Mouse (Mus musculus) hindbrain, embryonic 12.5 days (tissue): ENCODE measurements around the gene Vasn. TPM values are rescaled to one million over a fixed set of nuclear protein-coding genes. Genes with fewer than 3 reads are reported as not detected.

Experiments used
- ATAC-seq: fragments of 200-750 bp; cut with Nextera tagmentation; 2 replicates; pipeline ENCODE4 v1.8.0; 2017; ENCODE audit warnings: moderate TSS enrichment; ENCODE audit not compliant: low FRiP score
- H3K27ac ChIP-seq: fragments of 300-500 bp; sonication (generic); 2 replicates; pipeline ENCODE4 v1.5.1; 2016; ENCODE audit warnings: mild to moderate bottlenecking
- H3K27me3 ChIP-seq: fragments of 300-500 bp; sonication (generic); 2 replicates; pipeline ENCODE4 v1.6.1; 2016; ENCODE audit warnings: mild to moderate bottlenecking
- H3K36me3 ChIP-seq: fragments of 300-500 bp; sonication (generic); 2 replicates; pipeline ENCODE4 v1.6.1; 2016; ENCODE audit warnings: mild to moderate bottlenecking
- H3K4me1 ChIP-seq: fragments of 300-500 bp; sonication (generic); 2 replicates; pipeline ENCODE4 v1.6.1; 2016
- H3K4me2 ChIP-seq: fragments of 300-500 bp; sonication (generic); replicated peaks from 2 replicates; pipeline ENCODE4 v1.6.1; 2016; ENCODE audit warnings: mild to moderate bottlenecking
- H3K4me3 ChIP-seq: fragments of 300-500 bp; sonication (generic); 2 replicates; pipeline ENCODE4 v1.5.1; 2016; ENCODE audit warnings: mild to moderate bottlenecking
- H3K9ac ChIP-seq: fragments of 300-500 bp; sonication (generic); 2 replicates; pipeline ENCODE4 v1.6.1; 2016; ENCODE audit warnings: mild to moderate bottlenecking, moderate library complexity
- H3K9me3 ChIP-seq: fragments of 300-500 bp; sonication (generic); replicated peaks from 2 replicates; pipeline ENCODE4 v1.6.1; 2016; ENCODE audit warnings: mild to moderate bottlenecking
- WGBS: fragments of 180-500 bp; shearing (Covaris S2); methylation state at CpG from one replicate; pipeline ENCODE4 v1.1.7; 2016; 5-methylcytosine and 5-hydroxymethylcytosine counted together
- polyA plus RNA-seq: library from polyadenylated mRNA; unstranded; fragments of >200 nt; fragmentation: Nextera tagmentation; extraction: Ambion mirVana; gene quantifications from 2 replicates; pipeline ENCODE4 v1.2.1, GENCODE M21; 2016

The Vasn gene
- 16.3 and 18.0 TPM in 2 replicates for polyA plus RNA-seq

- H3K4me1 ChIP-seq, result peaks cover 46% of the 10 kb centered on the region
Observed at GRCm38 (mm10) chr16:4639831-4640237, at the start of gene Vasn, which contains the start of gene Dnaja3. Gene Vasn, plus strand, starts transcription at chr16:4639941. Gene Dnaja3, plus strand, starts transcription at chr16:4639989.

GRCm38 (mm10) chr16:4590236-4590635 is 49.5 kb upstream of the Vasn start:
- no peaks in the 10 kb centered on the region for H3K9me3 ChIP-seq
- H3K4me1 ChIP-seq, result peaks cover 30% of the 10 kb centered on the region
- no peak overlapping the region for H3K4me2 ChIP-seq
- no peak overlapping the region for H3K9ac ChIP-seq
- H3K36me3 ChIP-seq, result peaks cover 6% of the 10 kb centered on the region
- no peak overlapping the region for H3K4me3 ChIP-seq
- H3K27ac ChIP-seq, result no peak overlapping the region
- 95% methylated on average over 9 of the region's 9 CpGs for WGBS
- H3K27me3 ChIP-seq, result no peaks in the 10 kb centered on the region
- ATAC-seq, result no peak

More at GRCm38 (mm10) chr16:4639831-4640237, at the start of gene Vasn, which contains the start of gene Dnaja3:
- Histone ChIP-seq H3K27me3 (no peaks in the 10 kb centered on the region), H3K27ac (peak within 1 kb of the TSS; percentile 77), H3K36me3 (no peaks in the 10 kb centered on the region), H3K9me3 (no peaks in the 10 kb centered on the region), H3K4me2 (peak within 1 kb of the TSS; percentile 89), H3K9ac (peak within 1 kb of the TSS; percentile 78), H3K4me3 (peak within 1 kb of the TSS; percentile 62)
- under 1% methylated on average over 22 of the region's 22 CpGs for WGBS
- ATAC-seq, result peak; percentile 93

- H3K4me3 ChIP-seq, result peak overlapping the region; percentile 68
- H3K36me3 ChIP-seq, result peaks cover 6% of the 10 kb centered on the region
- ATAC-seq, result no peak
- peaks cover 47% of the 10 kb centered on the region for H3K4me1 ChIP-seq
- H3K9ac ChIP-seq, result peak overlapping the region; percentile 92
- WGBS, result 13% methylated on average over 32 of the region's 32 CpGs
- peak overlapping the region; percentile 99 for H3K4me2 ChIP-seq
- H3K27me3 ChIP-seq, result no peaks in the 10 kb centered on the region
- H3K9me3 ChIP-seq, result no peaks in the 10 kb centered on the region
- H3K27ac ChIP-seq, result peak overlapping the region; percentile 94
Observed at GRCm38 (mm10) chr16:4592909-4593875, 46.5 kb upstream of the Vasn start.

- peaks cover 57% of the 10 kb centered on the region for H3K4me1 ChIP-seq
- peak within 1 kb of the TSS; percentile 92 for H3K9ac ChIP-seq
- no peaks in the 10 kb centered on the region for H3K27me3 ChIP-seq
- peak within 1 kb of the TSS; percentile 99 for H3K4me2 ChIP-seq
- WGBS, result under 1% methylated on average over 19 of the region's 74 CpGs
- peak within 1 kb of the TSS; percentile 94 for H3K27ac ChIP-seq
- H3K9me3 ChIP-seq, result no peaks in the 10 kb centered on the region
- peaks cover 6% of the 10 kb centered on the region for H3K36me3 ChIP-seq
- ATAC-seq, result peak; percentile 87
- H3K4me3 ChIP-seq, result peak within 1 kb of the TSS; percentile 68
Observed at GRCm38 (mm10) chr16:4593971-4594813, 45.5 kb upstream of the Vasn start, which contains the start of gene Glis2. Gene Glis2, plus strand, starts transcription at chr16:4594713.

- H3K27me3 ChIP-seq, result no peaks in the 10 kb centered on the region
- H3K4me1 ChIP-seq, result peaks cover 65% of the 10 kb centered on the region
- peak overlapping the region; percentile 68 for H3K4me3 ChIP-seq
- H3K9me3 ChIP-seq, result no peaks in the 10 kb centered on the region
- peak overlapping the region; percentile 92 for H3K9ac ChIP-seq
- H3K36me3 ChIP-seq, result peaks cover 6% of the 10 kb centered on the region
- under 1% methylated on average over 34 of the region's 52 CpGs for WGBS
- peak overlapping the region; percentile 94 for H3K27ac ChIP-seq
- peak; percentile 38 for ATAC-seq
- H3K4me2 ChIP-seq, result peak overlapping the region; percentile 99
Observed at GRCm38 (mm10) chr16:4594814-4595526, 44.8 kb upstream of the Vasn start.

GRCm38 (mm10) chr16:4595527-4595963 is 44.2 kb upstream of the Vasn start:
- peaks cover 70% of the 10 kb centered on the region for H3K4me1 ChIP-seq
- H3K4me2 ChIP-seq, result peak overlapping the region; percentile 99
- 0% methylated on average over 5 of the region's 5 CpGs for WGBS

GRCm38 (mm10) chr16:4596141-4596728 is 43.5 kb upstream of the Vasn start:
- ATAC-seq, result 0 out of 2 replicates have a peak, but pooled peaks have one; percentile 9
- Histone ChIP-seq H3K27me3 (no peaks in the 10 kb centered on the region), H3K4me1 (peaks cover 77% of the 10 kb centered on the region), H3K36me3 (no peaks in the 10 kb centered on the region), H3K4me3 (peak overlapping the region; percentile 68), H3K4me2 (peak overlapping the region; percentile 99), H3K9me3 (no peaks in the 10 kb centered on the region), H3K9ac (peak overlapping the region; percentile 92), H3K27ac (peak overlapping the region; percentile 94)
- WGBS, result 5% methylated on average over 2 of the region's 3 CpGs

More at GRCm38 (mm10) chr16:4595527-4595963, 44.2 kb upstream of the Vasn start:
- Histone ChIP-seq H3K9ac (peak overlapping the region; percentile 92), H3K9me3 (no peaks in the 10 kb centered on the region), H3K27ac (peak overlapping the region; percentile 94), H3K36me3 (peaks cover 4% of the 10 kb centered on the region), H3K27me3 (no peaks in the 10 kb centered on the region), H3K4me3 (peak overlapping the region; percentile 68)
- ATAC-seq, result peak; percentile 17

- WGBS, result 28% methylated on average over 2 of the region's 2 CpGs
- peaks cover 83% of the 10 kb centered on the region for H3K4me1 ChIP-seq
Observed at GRCm38 (mm10) chr16:4596836-4597235, 42.9 kb upstream of the Vasn start.

GRCm38 (mm10) chr16:4597296-4597695 is 42.4 kb upstream of the Vasn start:
- Histone ChIP-seq H3K9ac (peak overlapping the region; percentile 2; the same call in 1 of the 2 replicates), H3K4me1 (peaks cover 87% of the 10 kb centered on the region), H3K4me3 (peak overlapping the region; percentile 68), H3K4me2 (peak overlapping the region; percentile 99), H3K27ac (peak overlapping the region; percentile 94), H3K27me3 (no peaks in the 10 kb centered on the region), H3K9me3 (no peaks in the 10 kb centered on the region), H3K36me3 (no peaks in the 10 kb centered on the region)
- WGBS, result 53% methylated on average over 7 of the region's 7 CpGs
- ATAC-seq, result no peak

More at GRCm38 (mm10) chr16:4596836-4597235, 42.9 kb upstream of the Vasn start:
- H3K9ac ChIP-seq, result peak overlapping the region; percentile 92
- H3K27me3 ChIP-seq, result no peaks in the 10 kb centered on the region
- peak overlapping the region; percentile 68 for H3K4me3 ChIP-seq
- no peaks in the 10 kb centered on the region for H3K9me3 ChIP-seq
- no peaks in the 10 kb centered on the region for H3K36me3 ChIP-seq
- peak overlapping the region; percentile 94 for H3K27ac ChIP-seq
- peak overlapping the region; percentile 99 for H3K4me2 ChIP-seq
- ATAC-seq, result no peak

- Histone ChIP-seq H3K4me1 (peaks cover 87% of the 10 kb centered on the region), H3K36me3 (no peaks in the 10 kb centered on the region), H3K27ac (peak overlapping the region; percentile 62), H3K4me3 (no peak overlapping the region; the same call in 1 of the 2 replicates), H3K27me3 (no peaks in the 10 kb centered on the region), H3K9me3 (no peaks in the 10 kb centered on the region), H3K9ac (0 out of 2 replicates have a peak overlapping the region, but pooled peaks have one; percentile 23), H3K4me2 (peak overlapping the region; percentile 23)
- WGBS, result 53% methylated on average over 5 of the region's 5 CpGs
- ATAC-seq, result no peak
Observed at GRCm38 (mm10) chr16:4598041-4598440, 41.7 kb upstream of the Vasn start.
